Mouse (Mus musculus) spleen, postnatal 36 days (tissue): Measurements from ENCODE around the gene Cacng4.

ENCODE experiments used
- DNase-seq, 2 experiments: peaks; one replicate each; pipeline ENCODE4 v3.0.0; 2022; ENCODE audit warnings: low spot score in 2 of 2, mixed read lengths in 1 of 2

Gene Cacng4

GRCm38 (mm10) chr11:107794547-107795269 lies at the start of gene Cacng4:
Cacng4 (minus strand) TSS chr11:107794557.
- no peak for DNase-seq

- no peak for DNase-seq
Observed at GRCm38 (mm10) chr11:107833351-107834040, 39.1 kb upstream of the Cacng4 start.

- no peak for DNase-seq
Observed at GRCm38 (mm10) chr11:107817196-107817595, 22.8 kb upstream of the Cacng4 start.

GRCm38 (mm10) chr11:107812941-107813648 lies 18.7 kb upstream of the Cacng4 start:
- DNase-seq = no peak

- no peak for DNase-seq
Observed at GRCm38 (mm10) chr11:107812429-107812828, 18.1 kb upstream of the Cacng4 start.

- no peak for DNase-seq
Observed at GRCm38 (mm10) chr11:107808508-107808907, 14.2 kb upstream of the Cacng4 start.

- no peak for DNase-seq
Observed at GRCm38 (mm10) chr11:107806058-107806457, 11.7 kb upstream of the Cacng4 start.

- no peak for DNase-seq
Observed at GRCm38 (mm10) chr11:107801946-107802345, 7.6 kb upstream of the Cacng4 start.

- DNase-seq = no peak
Observed at GRCm38 (mm10) chr11:107799331-107799730, 5.0 kb upstream of the Cacng4 start.

GRCm38 (mm10) chr11:107796346-107796745 lies 2.0 kb upstream of the Cacng4 start:
- DNase-seq = no peak

- no peak for DNase-seq
Observed at GRCm38 (mm10) chr11:107795384-107796035, 1.2 kb upstream of the Cacng4 start.

GRCm38 (mm10) chr11:107794103-107794493 lies 259 bp downstream of the Cacng4 start:
- no peak for DNase-seq

- no peak for DNase-seq
Observed at GRCm38 (mm10) chr11:107793200-107794102, 906 bp downstream of the Cacng4 start.

- DNase-seq = no peak
Observed at GRCm38 (mm10) chr11:107792136-107792535, 2.2 kb downstream of the Cacng4 start.

- no peak for DNase-seq
Observed at GRCm38 (mm10) chr11:107785761-107786160, 8.6 kb downstream of the Cacng4 start.

GRCm38 (mm10) chr11:107785288-107785687 lies 9.1 kb downstream of the Cacng4 start:
- DNase-seq = no peak

- DNase-seq = no peak
Observed at GRCm38 (mm10) chr11:107783861-107784754, 10.2 kb downstream of the Cacng4 start.

- DNase-seq = no peak
Observed at GRCm38 (mm10) chr11:107782591-107782990, 11.8 kb downstream of the Cacng4 start.

- DNase-seq = no peak
Observed at GRCm38 (mm10) chr11:107778859-107779258, 15.5 kb downstream of the Cacng4 start.

- DNase-seq = no peak
Observed at GRCm38 (mm10) chr11:107777487-107777886, 16.9 kb downstream of the Cacng4 start.
